Mouse (Mus musculus) C2C12 (cell line): ENCODE results near the gene Ttf2. TPM values are rescaled to one million over a fixed set of nuclear protein-coding genes. Genes with fewer than 3 reads are reported as not detected.

ENCODE experiments used
- H3K27me3 ChIP-seq: one replicate; pipeline ENCODE4 v1.6.1; 2011; ENCODE audit not compliant: control insufficient read depth, insufficient read depth, insufficient read length
- H3K36me3 ChIP-seq: one replicate; pipeline ENCODE4 v1.6.1; 2011; ENCODE audit not compliant: control insufficient read depth, insufficient read depth
- H3K4me3 ChIP-seq: one replicate; pipeline ENCODE4 v1.5.1; 2011; ENCODE audit warnings: mild to moderate bottlenecking, control low read depth; ENCODE audit not compliant: poor library complexity, insufficient read depth, severe bottlenecking
- H3K79me2 ChIP-seq: one replicate; pipeline ENCODE4 v1.6.1; 2011; ENCODE audit not compliant: control insufficient read depth, insufficient read depth
- H3K79me3 ChIP-seq: one replicate; pipeline ENCODE4 v1.6.1; 2011; ENCODE audit warnings: low read depth, control low read depth
- H3ac ChIP-seq: one replicate; pipeline ENCODE3; 2011; ENCODE audit warnings: low read depth; ENCODE audit not compliant: control insufficient read depth, insufficient read length
- CEBPB ChIP-seq: IDR thresholded peaks from one replicate; pipeline ENCODE4 v1.6.1; 2011; ENCODE audit warnings: low read depth, mild to moderate bottlenecking, control low read depth, moderate library complexity
- CTCF ChIP-seq: IDR thresholded peaks from one replicate; pipeline ENCODE4 v1.5.1; 2011; ENCODE audit not compliant: control insufficient read depth, insufficient read depth, insufficient read length
- FOSL1 ChIP-seq: IDR thresholded peaks from one replicate; pipeline ENCODE4 v1.8.0; 2011; ENCODE audit warnings: mild to moderate bottlenecking, low read length; ENCODE audit not compliant: poor library complexity, insufficient read depth, severe bottlenecking
- MAX ChIP-seq: IDR thresholded peaks from one replicate; pipeline ENCODE4 v1.6.1; 2011; ENCODE audit warnings: mild to moderate bottlenecking, control low read depth
- MYOD1 ChIP-seq: IDR thresholded peaks from one replicate; pipeline ENCODE4 v1.6.1; 2011; ENCODE audit warnings: low read depth; ENCODE audit not compliant: control insufficient read depth, insufficient read length
- MYOG ChIP-seq: IDR thresholded peaks from one replicate; pipeline ENCODE4 v1.6.1; 2011; ENCODE audit not compliant: control insufficient read depth, insufficient read length; ENCODE audit errors: extremely low read depth
- USF1 ChIP-seq: IDR thresholded peaks from one replicate; pipeline ENCODE4 v1.6.1; 2011; ENCODE audit warnings: low read depth, mild to moderate bottlenecking, control low read depth, moderate library complexity
- polyA plus RNA-seq: library from polyadenylated mRNA; unstranded; fragments of >200 nt; fragmentation: generic; extraction: Trizol; gene quantifications from one replicate; pipeline ENCODE4 v1.2.1, GENCODE M21; 2012; ENCODE audit warnings: missing spikeins

The Ttf2 gene
- polyA plus RNA-seq, 1 experiment: 10.2 TPM

DNA sequence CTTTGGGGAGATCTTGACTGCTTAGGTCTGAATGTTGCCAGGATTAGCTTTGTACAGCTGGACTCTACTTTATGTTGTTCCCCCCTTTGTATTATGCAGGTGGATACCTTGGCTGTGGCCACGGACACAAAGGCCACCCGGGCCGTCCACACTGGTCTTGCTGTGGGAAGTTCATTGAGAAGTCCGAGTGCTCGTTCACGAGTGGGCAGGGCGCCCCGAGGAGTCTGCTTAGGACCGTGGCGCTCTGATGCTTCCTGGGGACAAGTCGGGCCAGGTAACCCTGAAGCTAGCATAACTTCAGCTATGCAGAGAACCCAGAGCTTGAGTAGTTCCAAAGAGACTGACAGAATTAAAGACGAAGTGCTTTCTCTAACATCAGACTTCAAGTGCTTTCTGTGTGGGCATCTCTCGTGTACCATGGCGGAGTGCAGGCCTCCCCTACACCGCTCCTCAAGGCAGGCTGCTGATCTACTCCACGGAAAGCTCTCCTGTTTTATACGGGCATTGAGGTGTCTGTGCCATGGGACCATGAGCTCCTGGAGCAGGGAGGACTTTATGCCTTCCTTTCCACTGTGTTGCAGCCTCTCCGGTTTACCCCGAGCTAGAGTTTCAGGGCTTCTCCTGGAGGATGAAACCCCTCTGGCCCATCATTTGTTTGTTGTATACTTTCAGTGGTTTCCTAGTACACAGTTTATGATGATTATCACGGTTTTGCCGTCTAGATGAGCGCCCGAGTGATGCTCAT is 38.0 kb downstream of the Ttf2 start:
- no peaks in the 10 kb centered on the region for H3K79me3 ChIP-seq
- H3ac ChIP-seq: no peak overlapping the region
- H3K79me2 ChIP-seq: no peaks in the 10 kb centered on the region
- H3K4me3 ChIP-seq: no peak overlapping the region
- H3K27me3 ChIP-seq: no peaks in the 10 kb centered on the region
- no peak for TF ChIP-seq MYOD1
- TF ChIP-seq CEBPB: no peak
- no peak for TF ChIP-seq CTCF
- TF ChIP-seq MYOG: no peak
- TF ChIP-seq MAX: no peak
- TF ChIP-seq FOSL1: no peak
- TF ChIP-seq USF1: no peak
- H3K36me3 ChIP-seq: peaks cover 5% of the 10 kb centered on the region

DNA sequence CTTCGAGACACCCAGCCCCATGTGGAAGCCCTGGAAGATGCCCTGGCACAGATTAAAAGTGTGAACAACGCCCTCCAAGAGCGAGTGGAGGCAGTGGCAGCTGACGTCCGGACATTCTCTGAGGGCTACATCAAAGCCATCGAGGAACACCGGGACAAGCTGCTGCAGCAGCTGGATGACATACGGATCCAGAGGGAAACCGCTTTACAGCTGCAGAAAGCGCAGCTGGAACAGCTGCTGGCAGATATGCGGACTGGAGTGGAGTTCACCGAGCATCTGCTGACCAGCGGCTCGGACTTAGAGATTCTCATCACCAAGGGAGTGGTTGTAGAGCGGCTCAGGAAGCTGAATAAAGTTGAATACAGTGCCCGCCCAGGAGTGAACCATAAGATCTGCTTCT is 44.3 kb downstream of the Ttf2 start:
- no peak for TF ChIP-seq MYOD1
- no peak for TF ChIP-seq USF1
- TF ChIP-seq MAX: no peak
- no peak for TF ChIP-seq FOSL1
- TF ChIP-seq CEBPB: no peak
- no peak for TF ChIP-seq CTCF
- no peak for TF ChIP-seq MYOG
- H3K79me3 ChIP-seq: no peaks in the 10 kb centered on the region

DNA sequence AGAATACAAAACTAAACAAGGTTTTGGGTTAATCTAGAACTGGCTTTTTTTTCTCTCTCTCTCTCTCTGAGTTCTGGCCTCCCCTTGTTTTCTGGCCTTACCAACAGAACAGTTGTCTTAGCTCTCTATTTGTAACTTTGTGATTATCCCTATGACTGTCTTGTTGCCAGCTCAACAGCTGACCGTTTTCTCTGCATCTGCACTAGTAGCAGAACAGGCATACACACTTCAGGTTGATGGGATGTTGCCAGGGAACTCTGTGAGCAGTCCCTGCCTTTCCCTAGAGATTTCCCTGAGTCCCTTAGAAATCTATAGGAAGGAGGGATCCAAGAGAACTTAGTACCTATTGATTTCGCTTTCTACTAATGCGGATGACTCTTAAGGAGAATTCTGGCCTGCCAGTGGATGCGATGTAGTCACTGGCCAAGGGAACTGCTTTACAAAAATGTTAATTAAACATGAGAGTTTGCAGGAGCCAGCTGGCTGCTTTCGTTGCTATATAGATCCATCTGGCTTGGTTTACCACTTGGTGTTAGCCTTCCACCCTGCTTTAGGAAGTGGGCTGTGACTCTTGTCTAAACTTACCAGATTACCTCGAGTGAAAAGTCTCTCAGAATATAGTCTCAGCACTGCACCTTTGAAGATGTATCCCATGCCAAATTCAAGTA is 45.3 kb downstream of the Ttf2 start:
- Histone ChIP-seq H3ac (no peak overlapping the region), H3K79me2 (no peaks in the 10 kb centered on the region), H3K79me3 (no peaks in the 10 kb centered on the region), H3K36me3 (no peaks in the 10 kb centered on the region), H3K27me3 (no peaks in the 10 kb centered on the region), H3K4me3 (no peak overlapping the region)
- TF ChIP-seq USF1 (no peak), CTCF (no peak), FOSL1 (no peak), MAX (no peak), MYOD1 (no peak), MYOG (no peak), CEBPB (no peak)

More for the DNA sequence above, 44.3 kb downstream of the Ttf2 start:
- no peaks in the 10 kb centered on the region for H3K79me2 ChIP-seq
- H3K27me3 ChIP-seq: no peaks in the 10 kb centered on the region
- H3K36me3 ChIP-seq: no peaks in the 10 kb centered on the region
- H3ac ChIP-seq: no peak overlapping the region
- H3K4me3 ChIP-seq: no peak overlapping the region

DNA sequence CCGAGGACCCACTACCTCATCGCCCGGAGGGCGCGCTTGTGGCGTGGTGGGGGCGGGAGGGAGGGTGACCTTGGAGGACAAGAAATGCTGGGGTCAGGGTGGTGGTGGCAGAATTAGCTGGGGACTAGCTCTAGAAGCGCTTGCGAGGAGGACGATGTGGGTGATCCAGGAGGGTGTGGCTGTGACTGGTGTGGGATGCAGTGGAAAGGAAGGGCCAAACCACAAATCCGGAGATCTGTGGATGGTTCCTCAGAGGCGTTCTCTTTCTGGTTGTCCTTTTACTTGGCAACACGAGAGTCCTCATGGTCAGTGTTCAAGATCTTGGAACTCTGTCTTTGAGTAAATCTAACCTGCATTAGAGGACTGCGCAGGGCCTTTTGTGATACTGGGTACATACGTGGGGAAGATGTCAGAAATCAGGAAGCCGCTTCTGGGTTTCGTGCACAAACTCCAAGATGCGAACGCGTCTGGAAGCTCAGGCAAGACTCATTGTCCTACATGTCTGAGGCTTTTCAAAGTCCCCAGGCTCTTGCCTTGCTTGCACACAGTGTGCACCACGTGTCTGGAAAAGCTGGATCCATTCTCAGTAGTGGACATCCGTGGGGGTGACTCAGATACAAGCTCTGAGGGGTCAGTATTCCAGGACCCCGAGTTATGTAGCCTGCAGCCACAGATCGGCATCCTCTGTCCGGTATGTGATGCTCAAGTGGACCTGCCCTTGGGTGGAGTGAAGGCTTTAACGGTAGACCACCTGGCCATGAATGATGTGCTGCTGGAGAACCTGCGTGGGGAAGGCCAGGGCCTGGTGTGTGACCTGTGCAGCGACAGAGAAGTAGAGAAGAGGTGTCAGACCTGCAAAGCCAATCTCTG is 46.7 kb downstream of the Ttf2 start:
- Histone ChIP-seq H3K36me3 (no peaks in the 10 kb centered on the region), H3K27me3 (no peaks in the 10 kb centered on the region), H3K79me3 (no peaks in the 10 kb centered on the region), H3K79me2 (no peaks in the 10 kb centered on the region), H3ac (peak overlapping the region; percentile 51), H3K4me3 (peak overlapping the region; percentile 23)
- TF ChIP-seq MYOG: no peak
- no peak for TF ChIP-seq CTCF
- TF ChIP-seq USF1: no peak
- TF ChIP-seq MYOD1: no peak
- TF ChIP-seq CEBPB: no peak
- no peak for TF ChIP-seq MAX
- TF ChIP-seq FOSL1: no peak

DNA sequence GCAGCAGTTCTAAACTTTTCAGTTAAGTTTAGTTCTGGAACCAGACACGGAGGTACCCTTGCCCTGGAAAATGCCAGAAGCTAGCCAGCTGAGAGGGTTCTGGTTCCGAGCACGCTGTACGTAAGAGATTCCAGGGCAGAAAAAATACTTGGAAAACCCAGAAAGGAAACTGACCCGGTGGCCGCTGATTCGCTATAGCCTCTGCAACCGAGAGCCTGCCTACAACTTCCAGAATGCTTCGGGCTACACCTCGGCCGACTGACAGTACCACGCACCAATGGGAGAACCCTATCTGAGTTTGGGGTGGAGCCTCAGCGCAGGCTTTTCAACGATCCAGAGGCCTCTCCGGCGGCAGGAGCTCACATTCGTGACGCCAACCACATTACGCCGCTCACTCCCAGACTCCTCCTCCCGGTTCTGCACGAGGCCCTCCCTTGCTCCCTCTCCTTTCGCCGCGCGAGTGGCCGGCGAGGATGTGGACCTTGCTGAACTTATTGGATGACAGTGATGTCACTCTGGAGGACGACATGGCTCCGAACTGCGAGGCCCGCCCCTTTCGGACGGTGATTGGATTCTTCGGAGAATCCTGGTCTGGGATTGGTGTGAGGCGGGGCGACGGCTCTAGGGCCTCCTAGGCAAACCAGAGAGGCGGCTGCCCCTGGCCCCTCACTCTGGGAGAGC is 47.5 kb downstream of the Ttf2 start, which contains the start of gene Trim45:
Trim45 (plus strand) TSS at position 378 of the 681 bp plus-strand sequence.
- no peaks in the 10 kb centered on the region for H3K36me3 ChIP-seq
- H3K79me2 ChIP-seq: no peaks in the 10 kb centered on the region
- no peak for TF ChIP-seq MYOG
- TF ChIP-seq MAX: peak; percentile 21
- TF ChIP-seq USF1: no peak
- no peak for TF ChIP-seq MYOD1
- H3K4me3 ChIP-seq: peak within 1 kb of the TSS; percentile 52
- H3K27me3 ChIP-seq: no peaks in the 10 kb centered on the region
- H3ac ChIP-seq: peak within 1 kb of the TSS; percentile 71
- no peaks in the 10 kb centered on the region for H3K79me3 ChIP-seq
